Mouse (Mus musculus) spleen, embryonic (tissue): Measurements from ENCODE around the gene Rab27a.
"Not testable (repeated sequence)": the region's sequence is repeated elsewhere in the genome, so short reads cannot be mapped to it uniquely, and the experiment has no call there.

ENCODE experiments used
- CTCF ChIA-PET: fragments of 350-600 bp; sonication (Branson Sonifier 250); formaldehyde crosslinking; loops from one replicate; lab custom pipeline; 2022; lab: Charles Lee

Rab27a gene

DNA sequence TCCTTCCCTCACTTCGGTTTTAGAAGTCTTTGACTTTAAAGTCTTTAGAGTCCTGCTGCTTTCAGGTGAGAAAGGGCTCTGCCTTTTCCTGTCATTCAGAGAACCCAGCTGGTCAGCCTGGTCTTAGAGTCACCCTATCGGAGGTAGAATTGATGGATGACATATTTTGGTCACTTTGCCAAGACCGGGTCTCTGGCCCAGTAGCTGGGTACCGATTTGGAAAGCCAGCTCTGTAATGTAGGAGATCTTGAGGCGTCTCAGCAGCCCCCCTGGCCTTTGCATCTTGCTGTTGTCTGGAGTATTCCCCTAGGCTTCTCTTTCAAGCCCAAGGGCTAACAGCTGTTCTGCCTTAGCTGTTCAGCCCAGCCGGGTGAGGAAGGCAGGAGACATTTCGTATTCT lies 550 bp downstream of the Rab27a start:
- CTCF ChIA-PET, result interaction anchor here (1.1 to 1.2 kb wide), 2 partner anchors 11 to 68 kb away, joined by 5 to 7 read pairs; partner anchors contain the start of gene Rsl24d1

DNA sequence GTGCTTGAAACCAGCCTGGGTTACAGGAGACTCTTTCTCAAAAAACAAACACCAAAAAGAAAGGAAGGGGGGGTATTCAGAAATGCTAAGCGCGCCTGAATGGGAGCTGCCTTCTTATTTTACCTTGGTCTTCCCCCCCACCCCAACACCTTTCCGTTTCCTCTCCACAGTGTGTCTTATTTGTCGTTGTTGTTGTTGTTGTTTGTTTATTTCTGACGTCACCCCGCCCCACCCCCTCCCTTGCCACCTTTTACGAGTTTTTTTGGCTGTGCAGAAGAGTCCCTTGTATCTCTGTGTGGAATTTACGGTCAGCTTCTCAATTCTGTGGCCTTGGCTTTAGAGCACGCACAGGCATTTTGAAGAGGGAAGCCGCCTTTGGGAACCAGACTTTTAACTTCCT lies 1.1 kb downstream of the Rab27a start:
- CTCF ChIA-PET, result interaction anchor here (1.1 kb wide), 1 partner anchor 11 kb away, joined by 7 read pairs; no protein-coding TSS in a partner anchor

GRCm38 (mm10) chr9:73047906-73048305 lies 3.3 kb downstream of the Rab27a start:
- CTCF ChIA-PET, result no interaction called here

GRCm38 (mm10) chr9:73048927-73049326 lies 4.3 kb downstream of the Rab27a start:
- CTCF ChIA-PET, result no interaction called here

DNA sequence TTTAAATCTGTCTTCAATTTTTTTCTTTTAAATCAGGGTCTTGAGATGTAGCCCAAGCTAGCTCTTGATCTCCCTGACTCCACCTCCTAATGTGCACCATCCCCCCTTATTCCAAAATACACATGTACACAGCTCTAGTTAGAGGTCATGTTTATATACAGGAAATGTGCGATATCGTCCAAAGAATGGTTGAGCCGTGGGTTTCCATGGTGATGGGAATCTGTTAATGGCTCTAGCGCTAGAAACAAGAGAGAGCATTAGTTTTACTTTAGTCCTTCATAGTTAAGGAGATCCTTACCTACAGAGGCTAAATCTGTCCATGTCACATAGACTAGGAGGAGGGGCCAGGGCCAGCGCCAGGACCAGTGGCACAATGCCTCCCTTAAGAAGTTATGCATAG lies 5.2 kb downstream of the Rab27a start:
- CTCF ChIA-PET, result no interaction called here

DNA sequence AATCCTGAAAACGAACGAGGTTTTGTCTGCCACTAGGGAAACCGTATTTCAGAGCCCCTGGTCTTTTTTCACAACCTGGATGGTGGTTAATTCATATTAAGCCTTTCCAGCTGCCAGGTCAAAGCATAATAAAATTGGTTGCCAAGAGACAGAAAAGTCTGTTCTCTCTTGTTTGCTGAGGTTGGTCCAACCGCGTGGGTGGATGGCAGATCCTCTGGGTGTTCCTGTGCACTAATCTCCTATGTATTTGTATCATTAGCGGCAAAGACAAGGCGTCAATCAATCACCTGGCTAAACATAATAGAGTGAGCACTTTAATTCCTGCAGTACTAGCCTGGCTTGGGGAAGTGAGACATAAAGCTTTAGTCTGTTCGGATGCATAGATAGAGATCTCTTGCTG lies 6.0 kb downstream of the Rab27a start:
- CTCF ChIA-PET, result interaction anchor here (0.7 kb wide), 1 partner anchor 118 kb away, joined by 4 read pairs; no protein-coding TSS in a partner anchor

GRCm38 (mm10) chr9:73055441-73055911 lies 10.8 kb downstream of the Rab27a start:
- CTCF ChIA-PET, result no interaction called here

GRCm38 (mm10) chr9:73059224-73059623 lies 14.6 kb downstream of the Rab27a start:
- CTCF ChIA-PET, result no interaction called here

- CTCF ChIA-PET, result no interaction called here
These were observed 19.1 kb downstream of the Rab27a start for GRCm38 (mm10) chr9:73063621-73064290.

DNA sequence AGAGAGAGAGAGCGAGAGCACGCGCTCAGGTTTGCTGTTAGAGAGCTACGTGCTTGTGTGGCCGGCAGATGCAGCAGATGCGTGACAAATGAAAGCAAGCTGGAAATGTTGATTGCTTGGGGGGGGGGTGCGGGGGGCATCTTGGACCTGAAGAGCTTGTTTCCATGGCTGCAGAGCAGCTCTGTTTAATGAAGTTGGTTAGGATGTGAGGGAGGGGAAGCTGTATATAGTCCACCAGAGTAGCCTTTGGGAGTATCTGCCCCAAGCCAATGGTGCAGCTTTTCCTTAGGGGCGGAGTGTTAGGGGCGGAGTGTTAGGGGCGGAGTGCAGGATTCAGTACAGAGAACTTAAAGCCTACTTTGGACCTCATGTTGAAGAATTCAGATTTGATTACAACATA lies 22.4 kb downstream of the Rab27a start:
- CTCF ChIA-PET, result interaction anchor here (0.6 kb wide), 2 partner anchors 59 to 111 kb away, joined by 4 to 6 read pairs; no protein-coding TSS in a partner anchor

DNA sequence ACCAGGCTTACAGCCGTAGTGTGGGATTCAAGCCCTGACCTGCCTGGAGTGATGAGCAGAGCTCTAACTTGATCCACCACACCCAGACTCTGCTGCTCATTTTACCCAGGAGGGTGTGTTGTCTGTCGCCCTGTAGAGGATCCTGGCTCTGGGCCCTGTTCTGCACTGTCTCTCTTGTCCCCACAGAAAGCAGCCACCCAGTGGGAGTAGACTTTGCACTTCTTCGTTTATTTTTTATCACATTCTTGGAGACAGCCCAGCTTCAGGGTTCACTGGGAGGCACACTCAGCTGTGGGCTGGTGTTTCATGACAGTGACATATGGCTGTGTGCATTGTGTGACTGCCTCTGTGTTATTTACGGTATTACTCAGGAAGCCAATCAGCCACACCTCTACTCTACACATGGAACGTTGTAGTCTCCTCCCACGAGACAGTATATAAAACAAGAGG lies 23.6 kb downstream of the Rab27a start:
- CTCF ChIA-PET, result no interaction called here

DNA sequence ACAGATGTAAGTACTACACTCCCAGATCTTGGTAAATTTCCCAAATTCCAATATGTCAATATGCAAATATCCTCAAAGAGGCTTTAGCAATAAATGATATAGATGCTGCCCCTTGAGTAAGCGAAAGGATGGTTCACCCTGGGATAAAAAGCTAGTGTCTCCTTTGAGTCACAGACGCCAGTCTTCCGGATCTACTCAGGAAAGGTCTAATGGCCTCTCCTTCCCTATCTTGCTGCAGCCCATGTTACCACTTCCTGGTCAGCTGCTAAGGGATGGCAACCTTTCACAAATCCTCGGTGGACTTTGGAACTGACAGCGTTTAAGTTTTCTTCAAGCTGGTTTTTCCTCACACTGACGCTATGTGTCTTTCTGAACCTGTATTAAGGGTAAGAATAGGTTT lies 24.0 kb downstream of the Rab27a start:
- CTCF ChIA-PET, result no interaction called here

DNA sequence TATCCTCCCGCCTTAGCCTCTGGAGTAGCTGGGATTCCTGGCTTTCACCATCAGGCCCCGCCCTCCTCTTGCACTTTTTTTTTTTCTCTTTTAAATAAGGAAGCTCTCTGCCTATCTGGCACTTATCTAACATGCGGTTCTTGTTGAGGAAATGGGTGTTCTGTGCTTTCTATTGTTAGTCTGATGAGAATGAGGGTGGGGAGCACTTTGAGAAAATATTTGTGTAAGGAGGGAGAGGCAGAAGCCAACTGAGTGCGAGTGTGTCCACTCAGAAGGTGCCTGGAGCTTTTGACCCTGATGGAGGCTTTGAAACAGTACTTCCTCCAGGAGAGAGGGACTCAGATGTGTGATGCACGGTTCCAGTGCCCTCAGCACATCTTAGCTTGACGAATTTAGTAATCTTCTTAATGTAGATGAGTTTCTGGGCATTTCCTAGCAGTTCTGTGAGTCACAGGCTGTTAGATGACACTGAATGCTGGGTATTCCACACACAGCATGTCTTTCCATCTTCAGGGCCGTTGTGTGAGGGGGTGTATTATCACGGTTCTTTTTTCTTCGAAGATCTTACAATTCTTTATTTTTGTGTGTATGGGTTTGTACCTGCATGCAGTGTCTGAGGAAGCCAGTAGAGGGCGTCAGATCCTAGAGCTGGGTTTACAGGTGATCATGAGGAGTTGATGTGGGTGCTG lies 26.5 kb downstream of the Rab27a start:
- CTCF ChIA-PET, result interaction anchor here (0.6 kb wide), 1 partner anchor 87 kb away, joined by 3 read pairs; no protein-coding TSS in a partner anchor

DNA sequence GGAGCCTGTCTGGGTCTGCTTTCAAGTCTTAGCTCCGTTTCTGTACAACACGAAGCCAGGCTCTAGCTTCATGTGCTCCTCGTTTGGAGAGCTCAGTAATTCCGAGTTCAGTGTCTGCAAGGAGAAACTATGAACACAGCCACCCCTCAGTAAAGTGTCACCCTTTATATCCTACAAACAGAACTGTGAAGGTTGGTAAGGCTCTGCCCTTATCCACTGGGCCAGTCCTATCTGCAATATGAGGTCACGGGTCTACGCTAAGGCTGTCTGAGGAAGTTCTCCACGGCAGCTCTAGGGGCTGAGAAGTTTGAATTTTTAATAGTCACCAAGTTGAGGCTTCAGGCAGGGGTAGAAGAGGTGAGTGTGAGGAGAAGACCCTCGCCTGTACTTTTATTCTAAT lies 27.8 kb downstream of the Rab27a start:
- CTCF ChIA-PET, result no interaction called here

DNA sequence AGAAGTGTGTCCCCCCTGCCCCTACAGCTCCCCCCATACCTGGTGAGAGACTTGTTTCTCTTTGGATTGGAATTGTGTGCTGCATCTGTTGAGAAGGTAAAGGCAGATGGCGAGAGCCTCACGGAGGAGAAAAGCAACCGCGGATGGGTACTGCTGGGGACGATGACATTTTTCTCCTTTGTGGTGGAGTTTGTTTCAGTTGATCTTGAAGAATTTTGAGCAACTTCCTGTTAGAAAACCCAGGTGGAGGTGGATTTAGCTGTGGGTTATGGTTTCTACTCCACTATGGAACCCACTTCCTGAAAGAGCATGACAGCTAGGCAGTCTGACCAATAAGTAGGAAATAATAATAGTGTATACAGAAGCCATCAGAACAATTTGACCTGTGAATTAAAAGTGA lies 28.5 kb downstream of the Rab27a start:
- CTCF ChIA-PET, result no interaction called here

GRCm38 (mm10) chr9:73079349-73079748 lies 34.7 kb downstream of the Rab27a start:
- CTCF ChIA-PET, result not testable (repeated sequence)

DNA sequence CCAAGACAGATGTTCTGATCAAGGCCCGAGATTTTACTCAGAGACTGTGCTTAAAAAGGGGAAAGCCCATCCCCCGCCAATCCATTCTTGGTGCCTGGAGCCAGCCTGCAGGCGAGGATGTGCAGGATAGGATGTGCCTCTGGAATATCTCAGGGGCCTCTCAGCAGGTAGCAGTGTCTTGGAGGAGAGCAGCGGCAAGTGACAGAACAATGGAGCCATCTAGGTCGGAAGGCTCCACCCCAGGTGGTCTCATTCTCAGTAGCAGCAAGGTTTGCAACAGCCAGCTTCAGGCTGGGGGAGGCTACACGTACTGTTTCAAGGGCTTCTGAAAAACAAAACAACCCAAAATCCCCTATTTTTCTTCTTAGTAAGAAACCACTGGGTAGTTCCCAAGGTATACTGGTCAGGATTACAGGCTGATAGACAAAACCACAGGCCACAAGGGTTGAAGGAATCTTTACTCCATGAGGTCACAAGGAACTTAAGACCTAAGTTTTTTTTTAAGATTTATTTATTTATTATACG lies 35.2 kb downstream of the Rab27a start:
- CTCF ChIA-PET, result no interaction called here

- CTCF ChIA-PET, result interaction anchor here (0.7 to 0.8 kb wide), 2 partner anchors 116 to 124 kb away, joined by 3 to 7 read pairs; partner anchors contain the start of gene Dyx1c1
These were observed 37.8 kb downstream of the Rab27a start for GRCm38 (mm10) chr9:73082291-73083000.

DNA sequence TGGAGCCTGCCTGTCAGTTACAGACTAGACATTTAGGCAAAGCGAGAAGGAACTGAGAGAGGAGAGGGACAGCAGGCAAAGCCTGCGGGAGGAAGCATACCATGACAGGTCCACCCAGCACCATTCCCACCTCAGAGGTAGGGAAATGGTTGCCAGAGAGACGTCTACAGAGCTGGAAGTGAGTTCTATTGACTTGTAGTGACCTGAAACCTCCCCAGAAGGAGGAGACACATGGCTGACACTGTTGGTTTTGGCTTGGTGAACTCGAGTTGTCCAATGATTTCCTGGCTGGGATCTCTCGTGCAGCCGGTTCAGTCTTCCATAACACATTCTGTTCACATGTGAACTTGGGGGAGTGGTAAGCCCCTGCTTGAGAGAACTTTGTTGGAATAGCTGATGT lies 39.3 kb downstream of the Rab27a start:
- CTCF ChIA-PET, result no interaction called here

GRCm38 (mm10) chr9:73085845-73086244 lies 41.2 kb downstream of the Rab27a start:
- CTCF ChIA-PET, result no interaction called here

DNA sequence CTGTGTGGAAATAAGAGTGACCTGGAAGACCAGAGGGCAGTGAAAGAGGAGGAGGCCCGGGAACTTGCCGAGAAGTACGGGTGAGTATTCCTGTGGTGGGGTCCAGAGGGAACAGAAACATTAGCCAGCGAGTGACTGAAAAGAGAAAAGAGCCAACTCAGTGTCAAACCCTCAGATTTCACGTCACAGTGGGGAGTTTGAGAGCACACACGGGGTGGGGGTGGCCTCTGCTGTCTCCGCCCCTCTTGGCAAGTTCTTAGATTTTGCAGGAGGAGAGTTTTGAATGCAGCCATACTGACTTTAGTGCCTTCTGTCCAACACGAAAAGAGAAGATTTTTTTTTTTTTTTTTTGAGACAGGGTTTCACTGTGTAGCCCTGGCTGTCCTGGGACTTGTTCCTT lies 42.5 kb downstream of the Rab27a start:
- CTCF ChIA-PET, result no interaction called here

DNA sequence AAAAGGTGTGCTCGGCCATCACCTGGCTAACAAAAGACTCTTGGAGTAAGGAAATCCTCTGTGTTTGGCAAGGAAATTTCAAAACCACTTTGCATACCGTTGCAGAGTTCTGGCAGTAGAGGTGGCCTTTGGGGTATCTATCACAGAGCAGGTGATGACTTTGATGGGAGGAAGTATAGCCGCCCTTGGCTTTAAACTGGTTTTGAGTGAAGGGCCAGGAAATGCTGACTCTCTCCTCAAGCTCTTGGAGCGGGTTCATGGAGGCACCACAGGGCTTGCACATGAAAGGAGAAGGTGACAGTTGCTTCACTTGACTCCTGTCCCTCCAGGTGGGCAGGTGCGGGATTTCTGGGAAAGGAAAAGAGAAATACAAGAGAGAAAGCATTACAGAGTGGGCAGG lies 42.9 kb downstream of the Rab27a start:
- CTCF ChIA-PET, result no interaction called here
